Mouse (Mus musculus): ENCODE results near the gene Tusc2.

DNA sequence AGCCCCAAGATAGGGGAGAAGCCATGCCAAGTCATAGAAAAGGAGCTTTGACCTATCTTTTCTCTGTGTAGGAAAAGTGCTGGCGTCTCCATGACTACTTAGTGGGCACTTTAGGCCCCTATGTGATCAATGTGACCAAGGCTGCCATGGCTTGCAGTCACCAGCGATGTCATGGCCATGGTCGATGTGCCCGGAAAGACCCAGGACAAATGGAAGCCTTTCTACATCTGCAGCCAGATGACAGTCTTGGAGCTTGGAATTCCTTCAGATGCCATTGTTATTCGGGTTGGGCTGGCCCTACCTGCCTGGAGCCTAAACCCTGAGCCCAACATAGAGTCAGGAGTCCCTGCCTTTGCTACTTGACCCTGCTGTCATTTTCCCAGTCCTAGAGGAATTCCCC lies 23.4 kb downstream of the Tusc2 start:
- no peak for TF ChIP-seq MAX (IDR thresholded peaks at IDR 0.05; ENCODE audit: low read depth)
- no peak for TF ChIP-seq USF1 (IDR thresholded peaks at IDR 0.05; ENCODE audit: low read depth)
- TF ChIP-seq MYOD1 (IDR thresholded peaks at IDR 0.05; ENCODE audit: control insufficient read depth in 1 of 3, insufficient read length in 2 of 3, low read depth in 2 of 3) = no peak
- no peak for TF ChIP-seq E2F4 (IDR thresholded peaks at IDR 0.05; ENCODE audit: insufficient read depth)
- TF ChIP-seq POLR2A (IDR thresholded peaks at IDR 0.05; ENCODE audit: insufficient read length, low read depth) = no peak
- no peak for TF ChIP-seq TCF12 (IDR thresholded peaks at IDR 0.05; ENCODE audit: insufficient read depth, poor library complexity, severe bottlenecking)
- no peak for TF ChIP-seq TCF3 (IDR thresholded peaks at IDR 0.05; ENCODE audit: insufficient read length, low read depth)
- no peak for TF ChIP-seq REST (IDR thresholded peaks at IDR 0.05; ENCODE audit: insufficient read depth, insufficient read length)
- TF ChIP-seq CEBPB (IDR thresholded peaks at IDR 0.05; ENCODE audit: insufficient read depth, poor library complexity, severe bottlenecking) = no peak
- no peak for TF ChIP-seq POLR2AphosphoS2 (IDR thresholded peaks at IDR 0.05; ENCODE audit: insufficient read length, low read depth)
- TF ChIP-seq SRF (IDR thresholded peaks at IDR 0.05; ENCODE audit: control insufficient read depth, insufficient read length, low read depth) = no peak
- TF ChIP-seq MYOG (IDR thresholded peaks at IDR 0.05; ENCODE audit: control insufficient read depth in 1 of 3, insufficient read depth in 1 of 3, insufficient read length in 2 of 3, low read depth in 2 of 3) = no peak
